Mouse (Mus musculus) spleen, adult 12 weeks (tissue): ENCODE results near the gene Arrdc2.

Source experiments
- DNase-seq: peaks from one replicate; pipeline ENCODE4 v3.0.0; 2022; ENCODE audit warnings: low spot score

Arrdc2 gene

GRCm38 (mm10) chr8:70786291-70787050 lies 53.0 kb downstream of the Arrdc2 start:
- DNase-seq = no peak
